Mouse (Mus musculus) stomach, embryonic 16.5 days (tissue): ENCODE measurements around the gene Mxi1. TPM values are rescaled to one million over a fixed set of nuclear protein-coding genes. Genes with fewer than 3 reads are reported as not detected.

Experiments
- ATAC-seq: fragments of 200-750 bp; cut with Nextera tagmentation; 2 replicates; pipeline ENCODE4 v1.8.0; 2017; ENCODE audit warnings: moderate number of reproducible peaks, moderate TSS enrichment; ENCODE audit not compliant: insufficient read depth, low FRiP score
- H3K27ac ChIP-seq: fragments of 300-500 bp; sonication (generic); 2 replicates; pipeline ENCODE4 v1.5.1; 2014; ENCODE audit warnings: low read length
- H3K27me3 ChIP-seq: fragments of 300-500 bp; sonication (generic); 2 replicates; pipeline ENCODE4 v1.6.1; 2014; ENCODE audit warnings: low read length, control low read depth, mixed read lengths; ENCODE audit not compliant: control insufficient read depth, insufficient read depth
- H3K36me3 ChIP-seq: fragments of 300-500 bp; sonication (generic); 2 replicates; pipeline ENCODE4 v1.6.1; 2014; ENCODE audit warnings: low read length; ENCODE audit not compliant: control insufficient read depth, insufficient read depth
- H3K4me1 ChIP-seq: fragments of 300-500 bp; sonication (generic); 2 replicates; pipeline ENCODE4 v1.6.1; 2014; ENCODE audit warnings: low read length, control low read depth, mixed read lengths; ENCODE audit not compliant: control insufficient read depth, insufficient read depth
- H3K4me2 ChIP-seq: fragments of 300-500 bp; sonication (generic); 2 replicates; pipeline ENCODE4 v1.6.1; 2014; ENCODE audit warnings: low read depth, low read length, mixed read lengths
- H3K4me3 ChIP-seq: fragments of 300-500 bp; sonication (generic); replicated peaks from 2 replicates; pipeline ENCODE4 v1.5.1; 2014; ENCODE audit warnings: mild to moderate bottlenecking, low read length
- H3K9ac ChIP-seq: fragments of 300-500 bp; sonication (generic); 2 replicates; pipeline ENCODE4 v1.6.1; 2014; ENCODE audit warnings: low read length
- H3K9me3 ChIP-seq: fragments of 300-500 bp; sonication (generic); replicated peaks from 2 replicates; pipeline ENCODE4 v1.6.1; 2016; ENCODE audit warnings: low read length, control low read depth; ENCODE audit not compliant: control insufficient read depth
- WGBS: fragments of 180-500 bp; shearing (Covaris S2); extraction: QIAGEN DNeasy Blood & Tissue Kit; methylation state at CpG from one replicate; pipeline ENCODE4 v1.1.7; 2014; 5-methylcytosine and 5-hydroxymethylcytosine counted together
- polyA plus RNA-seq: library from polyadenylated mRNA; unstranded; fragments of >200 nt; fragmentation: Nextera tagmentation; extraction: Ambion mirVana; gene quantifications from 2 replicates; pipeline ENCODE4 v1.2.1, GENCODE M21; 2015

Gene Mxi1
- polyA plus RNA-seq, 1 experiment from 2014 or later: 15.8 TPM

GRCm38 (mm10) chr19:53320264-53321110 lies 10.2 kb downstream of the Mxi1 start:
- no peaks in the 10 kb centered on the region for H3K9me3 ChIP-seq
- WGBS: 77% methylated on average over 9 of the region's 9 CpGs
- H3K9ac ChIP-seq: peak overlapping the region; percentile 46; the same call in 1 of the 2 replicates
- no peaks in the 10 kb centered on the region for H3K27me3 ChIP-seq
- no peak overlapping the region for H3K4me2 ChIP-seq
- peak overlapping the region; percentile 82 for H3K27ac ChIP-seq
- H3K4me1 ChIP-seq: peaks cover 51% of the 10 kb centered on the region
- H3K36me3 ChIP-seq: no peaks in the 10 kb centered on the region
- H3K4me3 ChIP-seq: no peak overlapping the region
- ATAC-seq: 0 out of 2 replicates have a peak, but pooled peaks have one; percentile 30

GRCm38 (mm10) chr19:53321273-53321672 lies 11.0 kb downstream of the Mxi1 start:
- Histone ChIP-seq H3K27me3 (no peaks in the 10 kb centered on the region), H3K27ac (peak overlapping the region; percentile 82), H3K36me3 (no peaks in the 10 kb centered on the region), H3K4me1 (peaks cover 57% of the 10 kb centered on the region), H3K9me3 (no peaks in the 10 kb centered on the region), H3K4me3 (no peak overlapping the region), H3K4me2 (peak overlapping the region; percentile 36), H3K9ac (peak overlapping the region; percentile 46; the same call in 1 of the 2 replicates)
- ATAC-seq: peak; percentile 74
- 43% methylated on average over 10 of the region's 10 CpGs for WGBS

- Histone ChIP-seq H3K4me1 (peaks cover 54% of the 10 kb centered on the region), H3K9ac (no peak overlapping the region), H3K27me3 (no peaks in the 10 kb centered on the region), H3K4me3 (no peak overlapping the region), H3K27ac (no peak overlapping the region), H3K36me3 (no peaks in the 10 kb centered on the region), H3K9me3 (no peaks in the 10 kb centered on the region), H3K4me2 (no peak overlapping the region)
- no peak for ATAC-seq
- WGBS: 88% methylated on average over 12 of the region's 12 CpGs
These were observed 12.2 kb downstream of the Mxi1 start for GRCm38 (mm10) chr19:53322438-53323048.

- Histone ChIP-seq H3K27ac (no peak overlapping the region), H3K9ac (no peak overlapping the region), H3K4me1 (peaks cover 41% of the 10 kb centered on the region), H3K9me3 (no peaks in the 10 kb centered on the region), H3K36me3 (no peaks in the 10 kb centered on the region), H3K4me3 (no peak overlapping the region), H3K4me2 (peak overlapping the region; percentile 84; the same call in 1 of the 2 replicates), H3K27me3 (no peaks in the 10 kb centered on the region)
- ATAC-seq: no peak
- 63% methylated on average over 6 of the region's 6 CpGs for WGBS
These were observed 14.5 kb downstream of the Mxi1 start for GRCm38 (mm10) chr19:53324866-53325265.

GRCm38 (mm10) chr19:53325578-53326295 lies 15.4 kb downstream of the Mxi1 start:
- Histone ChIP-seq H3K4me2 (peak overlapping the region; percentile 84), H3K9ac (peak overlapping the region; percentile 72), H3K4me3 (peak overlapping the region; percentile 46), H3K9me3 (no peaks in the 10 kb centered on the region), H3K27me3 (no peaks in the 10 kb centered on the region), H3K4me1 (peaks cover 38% of the 10 kb centered on the region), H3K36me3 (no peaks in the 10 kb centered on the region), H3K27ac (peak overlapping the region; percentile 59)
- WGBS: 14% methylated on average over 27 of the region's 27 CpGs
- ATAC-seq: 0 out of 2 replicates have a peak, but pooled peaks have one; percentile 14

- peaks cover 25% of the 10 kb centered on the region for H3K4me1 ChIP-seq
- no peaks in the 10 kb centered on the region for H3K27me3 ChIP-seq
- no peak overlapping the region for H3K9ac ChIP-seq
- no peak overlapping the region for H3K4me2 ChIP-seq
- no peak overlapping the region for H3K27ac ChIP-seq
- 71% methylated on average over 9 of the region's 9 CpGs for WGBS
- no peak overlapping the region for H3K4me3 ChIP-seq
- H3K36me3 ChIP-seq: peaks cover 9% of the 10 kb centered on the region; the same call in 1 of the 2 replicates
- no peak for ATAC-seq
- H3K9me3 ChIP-seq: no peaks in the 10 kb centered on the region
These were observed 17.8 kb downstream of the Mxi1 start for GRCm38 (mm10) chr19:53328116-53328515.

GRCm38 (mm10) chr19:53329221-53329991 lies 19.1 kb downstream of the Mxi1 start:
- H3K4me2 ChIP-seq: peak overlapping the region; percentile 93
- ATAC-seq: peak; percentile 87
- H3K4me3 ChIP-seq: peak overlapping the region; percentile 94
- whole genome bisulfite sequencing: under 1% methylated on average over 106 of the region's 106 CpGs
- peak overlapping the region; percentile 81 for H3K27ac ChIP-seq
- H3K9me3 ChIP-seq: no peaks in the 10 kb centered on the region
- H3K9ac ChIP-seq: peak overlapping the region; percentile 86
- H3K4me1 ChIP-seq: peaks cover 25% of the 10 kb centered on the region
- peaks cover 11% of the 10 kb centered on the region; the same call in 1 of the 2 replicates for H3K36me3 ChIP-seq
- no peaks in the 10 kb centered on the region for H3K27me3 ChIP-seq

GRCm38 (mm10) chr19:53329992-53330381 lies 19.7 kb downstream of the Mxi1 start:
- peak; percentile 81 for ATAC-seq
- H3K4me3 ChIP-seq: peak overlapping the region; percentile 94
- peak overlapping the region; percentile 86 for H3K9ac ChIP-seq
- peak overlapping the region; percentile 93 for H3K4me2 ChIP-seq
- peak overlapping the region; percentile 81 for H3K27ac ChIP-seq
- peaks cover 14% of the 10 kb centered on the region; the same call in 1 of the 2 replicates for H3K36me3 ChIP-seq
- H3K4me1 ChIP-seq: peaks cover 21% of the 10 kb centered on the region
- H3K27me3 ChIP-seq: no peaks in the 10 kb centered on the region
- under 1% methylated on average over 29 of the region's 29 CpGs for WGBS
- no peaks in the 10 kb centered on the region for H3K9me3 ChIP-seq
